Mouse (Mus musculus) heart, postnatal 36 days (tissue): Measurements from ENCODE around the gene Slc1a5. TPM values are rescaled to one million over a fixed set of nuclear protein-coding genes. Genes with fewer than 3 reads are reported as not detected.

Experiments
- DNase-seq, 2 experiments: peaks; one replicate each; pipeline ENCODE4 v3.0.0; 2021 to 2022
- intact Hi-C: fragments of 180-260 bp; cut with DNase I; formaldehyde crosslinking; loops from one replicate; pipeline ENCODE4 v1.15.1; 2025
- total RNA-seq, 2 experiments: library from RNA; stranded (reverse); gene quantifications; 2 replicates each; pipeline ENCODE4 v1.2.3; 2021

Gene Slc1a5
- total RNA-seq, 2 experiments from 2014 or later: 21.3 to 22.8 TPM

GRCm38 (mm10) chr7:16816078-16816474, 34.9 kb downstream of the Slc1a5 start:
- peak; percentile 78 to 84 for DNase-seq
- intact Hi-C loops: loop anchor here (2.0 kb wide), 1 partner anchor 27 kb away; the partner anchor contains the start of gene Prkd2

- peak; percentile 72 to 80 for DNase-seq
- intact Hi-C loops: loop anchor here (2.0 kb wide), 1 partner anchor 26 kb away; the partner anchor contains the start of gene Prkd2
Measured at GRCm38 (mm10) chr7:16816475-16817122, 35.5 kb downstream of the Slc1a5 start, which contains the start of gene Fkrp. TSS of gene Fkrp (minus strand) at chr7:16816732.

- intact Hi-C loops: loop anchor here (2.0 kb wide), 1 partner anchor 25 kb away; the partner anchor contains the start of gene Prkd2
- no peak for DNase-seq
Measured at GRCm38 (mm10) chr7:16817693-16818092, 36.6 kb downstream of the Slc1a5 start.

GRCm38 (mm10) chr7:16819794-16820193, 38.7 kb downstream of the Slc1a5 start:
- intact Hi-C loops: no loop called here
- DNase-seq: no peak

GRCm38 (mm10) chr7:16820271-16820763, 39.2 kb downstream of the Slc1a5 start:
- intact Hi-C loops: no loop called here
- DNase-seq: no peak

GRCm38 (mm10) chr7:16821091-16821490, 40.0 kb downstream of the Slc1a5 start:
- no peak for DNase-seq
- intact Hi-C loops: no loop called here

GRCm38 (mm10) chr7:16821669-16822101, 40.5 kb downstream of the Slc1a5 start:
- intact Hi-C loops: no loop called here

GRCm38 (mm10) chr7:16823734-16824133, 42.6 kb downstream of the Slc1a5 start:
- no peak for DNase-seq
- intact Hi-C loops: no loop called here

More at GRCm38 (mm10) chr7:16821669-16822101, 40.5 kb downstream of the Slc1a5 start:
- no peak for DNase-seq

GRCm38 (mm10) chr7:16825785-16826184, 44.6 kb downstream of the Slc1a5 start:
- intact Hi-C loops: loop anchor here (1.0 to 5.0 kb wide), 4 partner anchors 21 to 87 kb away; no protein-coding TSS in a partner anchor
- no peak for DNase-seq

GRCm38 (mm10) chr7:16826571-16826970, 45.4 kb downstream of the Slc1a5 start:
- intact Hi-C loops: loop anchor here (1.0 to 5.0 kb wide), 4 partner anchors 20 to 86 kb away; no protein-coding TSS in a partner anchor
- DNase-seq: no peak

- intact Hi-C loops: loop anchor here (2.0 to 5.0 kb wide), 3 partner anchors 20 to 85 kb away; no protein-coding TSS in a partner anchor
- DNase-seq: no peak
Measured at GRCm38 (mm10) chr7:16827274-16827673, 46.1 kb downstream of the Slc1a5 start.

- DNase-seq: no peak
- intact Hi-C loops: no loop called here
Measured at GRCm38 (mm10) chr7:16830449-16830848, 49.3 kb downstream of the Slc1a5 start.

- intact Hi-C loops: no loop called here
- DNase-seq: no peak
Measured at GRCm38 (mm10) chr7:16837916-16838803, 57.0 kb downstream of the Slc1a5 start.

- intact Hi-C loops: no loop called here
- no peak for DNase-seq
Measured at GRCm38 (mm10) chr7:16838804-16839426, 57.8 kb downstream of the Slc1a5 start.

- intact Hi-C loops: loop anchor here (10.0 kb wide), 1 partner anchor 885 kb away; no protein-coding TSS in a partner anchor
- no peak for DNase-seq
Measured at GRCm38 (mm10) chr7:16839427-16840108, 58.4 kb downstream of the Slc1a5 start.

- no peak for DNase-seq
Measured at GRCm38 (mm10) chr7:16840109-16840491, 59.0 kb downstream of the Slc1a5 start.

GRCm38 (mm10) chr7:16841078-16841477, 59.9 kb downstream of the Slc1a5 start:
- no peak for DNase-seq
- intact Hi-C loops: loop anchor here (10.0 kb wide), 1 partner anchor 886 kb away; no protein-coding TSS in a partner anchor

More at GRCm38 (mm10) chr7:16840109-16840491, 59.0 kb downstream of the Slc1a5 start:
- intact Hi-C loops: loop anchor here (10.0 kb wide), 1 partner anchor 885 kb away; no protein-coding TSS in a partner anchor

GRCm38 (mm10) chr7:16841561-16842560, 60.7 kb downstream of the Slc1a5 start:
- peak in 1 of 2 experiments; percentile 37 for DNase-seq
- intact Hi-C loops: loop anchor here (2.0 to 10.0 kb wide), 2 partner anchors 25 to 887 kb away; partner anchors contain the start of gene Fkrp
